Comparison of ENCODE assay signal across 8 mouse cellular contexts in the genomic region with DNA sequence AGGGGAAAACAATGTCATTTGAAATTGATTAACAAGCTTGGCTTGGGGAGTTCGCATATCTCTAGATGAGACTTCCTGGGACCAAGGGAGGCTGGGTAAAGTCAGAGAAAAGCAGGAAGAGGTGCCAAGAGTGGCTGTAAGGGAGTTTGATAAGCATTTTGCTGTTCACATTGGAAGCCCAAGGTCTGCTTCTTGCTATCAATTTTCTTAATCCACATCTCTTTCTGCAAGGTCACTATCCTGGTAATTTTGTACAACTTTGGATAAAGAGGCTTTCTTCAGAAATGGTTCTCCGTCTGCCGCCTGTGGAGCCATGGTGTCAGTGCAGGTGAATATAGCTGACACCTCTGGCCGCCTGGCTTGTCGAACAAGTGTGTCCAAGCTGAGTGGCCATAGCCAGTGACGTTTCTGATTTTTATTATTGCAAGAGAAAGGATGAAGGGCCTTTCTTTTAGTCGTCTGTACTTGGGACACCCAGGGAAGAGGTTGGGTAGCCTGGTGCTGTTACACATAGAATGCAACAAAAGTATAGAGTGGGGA. TPM values are rescaled to one million over a fixed set of nuclear protein-coding genes. Genes with fewer than 3 reads are reported as not detected.
DNase-seq lines count a peak whose midpoint lies in the region; ATAC-seq and TF ChIP-seq lines count a peak whose summit lies in the region.

No protein-coding gene starts in this region.

- peak overlapping the region; percentile 81 for H3K9ac ChIP-seq in ES-Bruce4 (ENCODE audit: low read depth, poor library complexity, severe bottlenecking)
- H3K9ac ChIP-seq in hindbrain, embryonic 15.5 days = peak overlapping the region; percentile 92
- peak overlapping the region; percentile 94 for H3K9ac ChIP-seq in liver, embryonic 16.5 days (ENCODE audit: low read depth, low read length)

- no peaks in the 10 kb centered on the region for H3K27me3 ChIP-seq in ES-Bruce4 (ENCODE audit: control insufficient read depth, insufficient read depth, low read length, poor library complexity, severe bottlenecking)
- H3K27me3 ChIP-seq in hindbrain, embryonic 15.5 days = no peaks in the 10 kb centered on the region
- no peaks in the 10 kb centered on the region for H3K27me3 ChIP-seq in liver, embryonic 16.5 days (ENCODE audit: control insufficient read depth, insufficient read depth, low read depth, low read length)

- DNase-seq in embryo, embryonic 10 days (ENCODE audit: low spot score) = peak; percentile 76
- no peak for DNase-seq in embryo, embryonic 9.5 days (ENCODE audit: extremely low spot score)
- DNase-seq in natural killer cell, adult 2 months (ENCODE audit: low spot score in 2 of 2) = peak; percentile 52 to 58
- DNase-seq in adrenal gland, adult 2 months = no peak

- peak overlapping the region; percentile 86 for H3K4me2 ChIP-seq in hindbrain, embryonic 15.5 days
- H3K4me2 ChIP-seq in liver, embryonic 16.5 days (ENCODE audit: low read depth, low read length) = peak overlapping the region; percentile 87

- no peaks in the 10 kb centered on the region for H3K9me3 ChIP-seq in ES-Bruce4 (replicated peaks; ENCODE audit: control insufficient read depth, insufficient read depth, low read length, poor library complexity, severe bottlenecking)
- H3K9me3 ChIP-seq in hindbrain, embryonic 15.5 days = no peaks in the 10 kb centered on the region
- no peaks in the 10 kb centered on the region for H3K9me3 ChIP-seq in liver, embryonic 16.5 days (replicated peaks; ENCODE audit: control insufficient read depth, low read length)

- H3K4me3 ChIP-seq in ES-Bruce4 (ENCODE audit: low read depth, low read length) = peak overlapping the region; percentile 82
- peak overlapping the region; percentile 47 for H3K4me3 ChIP-seq in embryonic fibroblast, embryonic 13.5 days (ENCODE audit: insufficient read depth, low read length)
- H3K4me3 ChIP-seq in hindbrain, embryonic 15.5 days = peak overlapping the region; percentile 72
- H3K4me3 ChIP-seq in liver, embryonic 16.5 days (ENCODE audit: low read depth, low read length) = peak overlapping the region; percentile 99

- no peak for TF ChIP-seq CTCF in ES-Bruce4 (IDR thresholded peaks at IDR 0.05; ENCODE audit: low read depth, low read length)
- no peak for TF ChIP-seq CTCF in embryonic fibroblast, embryonic 13.5 days (IDR thresholded peaks at IDR 0.05; ENCODE audit: borderline replicate concordance, insufficient read depth, low read length)

- WGBS in hindbrain, embryonic 15.5 days = 4% methylated on average over 7 of the region's 7 CpGs
- WGBS in liver, embryonic 16.5 days (ENCODE audit: insufficient replicate concordance) = 4% methylated on average over 7 of the region's 7 CpGs

- H3K27ac ChIP-seq in ES-Bruce4 (ENCODE audit: insufficient read depth, low read length) = peak overlapping the region; percentile 65
- H3K27ac ChIP-seq in embryonic fibroblast, embryonic 13.5 days (ENCODE audit: insufficient read depth, low read length) = peak overlapping the region; percentile 95
- peak overlapping the region; percentile 89 for H3K27ac ChIP-seq in hindbrain, embryonic 15.5 days (replicated peaks)
- H3K27ac ChIP-seq in liver, embryonic 16.5 days (ENCODE audit: low read length) = peak overlapping the region; percentile 79

- H3K36me3 ChIP-seq in ES-Bruce4 (ENCODE audit: control insufficient read depth, insufficient read depth, low read length, poor library complexity, severe bottlenecking) = peaks cover 6% of the 10 kb centered on the region
- H3K36me3 ChIP-seq in hindbrain, embryonic 15.5 days = peaks cover 2% of the 10 kb centered on the region; the same call in 1 of the 2 replicates
- H3K36me3 ChIP-seq in liver, embryonic 16.5 days (ENCODE audit: control insufficient read depth, insufficient read depth) = no peaks in the 10 kb centered on the region

- ATAC-seq in hindbrain, embryonic 15.5 days (ENCODE audit: low FRiP score, low read depth) = no peak
- peak; percentile 40 for ATAC-seq in liver, embryonic 16.5 days (ENCODE audit: low read depth)

- no peak for TF ChIP-seq EP300 in ES-Bruce4 (IDR thresholded peaks at IDR 0.05; ENCODE audit: insufficient read depth, low read depth, low read length)

- TF ChIP-seq POLR2A in ES-Bruce4 (IDR thresholded peaks at IDR 0.05; ENCODE audit: insufficient read depth, low read length) = no peak
- TF ChIP-seq POLR2A in embryonic fibroblast, embryonic 13.5 days (IDR thresholded peaks at IDR 0.05; ENCODE audit: low read depth, low read length) = no peak

- H3K4me1 ChIP-seq in ES-Bruce4 (ENCODE audit: control insufficient read depth, insufficient read depth, low read length) = no peaks in the 10 kb centered on the region
- H3K4me1 ChIP-seq in embryonic fibroblast, embryonic 13.5 days (ENCODE audit: control insufficient read depth, insufficient read depth, low read length) = peaks cover 7% of the 10 kb centered on the region; the same call in 1 of the 2 replicates
- peaks cover 26% of the 10 kb centered on the region for H3K4me1 ChIP-seq in hindbrain, embryonic 15.5 days (replicated peaks)
- H3K4me1 ChIP-seq in liver, embryonic 16.5 days (ENCODE audit: control insufficient read depth, low read depth, low read length) = peaks cover 14% of the 10 kb centered on the region

RNA-seq across cellular contexts. Expression of gene Ykt6, which starts 0.5 kb away (rescaled TPM):
- 53.7 and 60.3 TPM in 2 replicates for polyA plus RNA-seq in ES-Bruce4 (2011; ENCODE audit: insufficient read depth, insufficient read length, low read depth, missing spikeins)
- 105 and 114 TPM in 2 replicates for polyA plus RNA-seq in embryonic fibroblast, embryonic 13.5 days (2011; ENCODE audit: insufficient read length, low read depth, missing spikeins)
- 89.5 and 93.7 TPM in 2 replicates for polyA plus RNA-seq in hindbrain, embryonic 15.5 days (2015; fragmentation: Nextera tagmentation; extraction: Ambion mirVana)
- polyA plus RNA-seq in liver, embryonic 16.5 days (2015; fragmentation: Nextera tagmentation; extraction: Ambion mirVana) = 16.8 and 17.7 TPM in 2 replicates
- total RNA-seq in adrenal gland, adult 2 months (2021) = 10 to 100 TPM; 70.9 to 73.8 TPM
- 34.0 and 39.4 TPM in 2 replicates for polyA plus RNA-seq in adrenal gland, adult 2 months (2012; rRNA removed)

RNA-seq across cellular contexts. Expression of gene Gck, which starts 5.2 kb away (rescaled TPM):
- polyA plus RNA-seq in ES-Bruce4 (2011; ENCODE audit: insufficient read depth, insufficient read length, low read depth, missing spikeins) = not detected in 2 replicates
- polyA plus RNA-seq in embryonic fibroblast, embryonic 13.5 days (2011; ENCODE audit: insufficient read length, low read depth, missing spikeins) = 0.30 TPM in 1 of 2 replicates, not detected in the other
- 5.7 and 5.8 TPM in 2 replicates for polyA plus RNA-seq in hindbrain, embryonic 15.5 days (2015; fragmentation: Nextera tagmentation; extraction: Ambion mirVana)
- polyA plus RNA-seq in liver, embryonic 16.5 days (2015; fragmentation: Nextera tagmentation; extraction: Ambion mirVana) = 0.48 and 0.57 TPM in 2 replicates
- 1 to 10 TPM; 2.5 to 3.7 TPM for total RNA-seq in adrenal gland, adult 2 months (2021)
- polyA plus RNA-seq in adrenal gland, adult 2 months (2012; rRNA removed) = 1.2 and 2.2 TPM in 2 replicates

RNA-seq across cellular contexts. Expression of gene Myl7, which starts 56.5 kb away (rescaled TPM):
- polyA plus RNA-seq in ES-Bruce4 (2011; ENCODE audit: insufficient read depth, insufficient read length, low read depth, missing spikeins) = 1.4 TPM in 1 of 2 replicates, not detected in the other
- not detected in 2 replicates for polyA plus RNA-seq in embryonic fibroblast, embryonic 13.5 days (2011; ENCODE audit: insufficient read length, low read depth, missing spikeins)
- 0.36 and 0.69 TPM in 2 replicates for polyA plus RNA-seq in hindbrain, embryonic 15.5 days (2015; fragmentation: Nextera tagmentation; extraction: Ambion mirVana)
- 4.3 and 4.8 TPM in 2 replicates for polyA plus RNA-seq in liver, embryonic 16.5 days (2015; fragmentation: Nextera tagmentation; extraction: Ambion mirVana)
- not detected for total RNA-seq in adrenal gland, adult 2 months (2021)
- polyA plus RNA-seq in adrenal gland, adult 2 months (2012; rRNA removed) = 0.47 TPM in 1 of 2 replicates, not detected in the other

Comparison
In these comparisons a context has a peak if more than half of its experiments do, and no peak if none do; other contexts are left out.
1. DNase-seq: peak in embryo, embryonic 10 days (single experiment) and natural killer cell, adult 2 months (2 of 2); none in embryo, embryonic 9.5 days (single experiment) and adrenal gland, adult 2 months (single experiment).
2. H3K4me3 ChIP-seq: peak in every context shown above with its lines; median percentile 99 in liver, embryonic 16.5 days; 82 in ES-Bruce4; 72 in hindbrain, embryonic 15.5 days; 47 in embryonic fibroblast, embryonic 13.5 days.
3. Peak in every context shown above with its lines, with median percentiles within 50 percentile points of each other: H3K27ac ChIP-seq and H3K9ac ChIP-seq.